Mouse (Mus musculus) retina, adult 2 months (tissue): ENCODE results near the gene Olfr1457.

Source experiments
- DNase-seq: peaks from one replicate; pipeline ENCODE4 v3.0.0-alpha.2; 2012; ENCODE audit warnings: low read depth, low spot score

Olfr1457 gene

GRCm38 (mm10) chr19:13097791-13098190, at the start of gene Olfr1457:
Olfr1457 (minus strand) TSS chr19:13097891.
- DNase-seq = no peak

GRCm38 (mm10) chr19:13106675-13107074, 9.0 kb upstream of the Olfr1457 start, which contains the start of gene Olfr1458:
Olfr1458 (minus strand) TSS chr19:13106775.
- no peak for DNase-seq

GRCm38 (mm10) chr19:13093908-13094307, 3.8 kb downstream of the Olfr1457 start:
- no peak for DNase-seq

DNA sequence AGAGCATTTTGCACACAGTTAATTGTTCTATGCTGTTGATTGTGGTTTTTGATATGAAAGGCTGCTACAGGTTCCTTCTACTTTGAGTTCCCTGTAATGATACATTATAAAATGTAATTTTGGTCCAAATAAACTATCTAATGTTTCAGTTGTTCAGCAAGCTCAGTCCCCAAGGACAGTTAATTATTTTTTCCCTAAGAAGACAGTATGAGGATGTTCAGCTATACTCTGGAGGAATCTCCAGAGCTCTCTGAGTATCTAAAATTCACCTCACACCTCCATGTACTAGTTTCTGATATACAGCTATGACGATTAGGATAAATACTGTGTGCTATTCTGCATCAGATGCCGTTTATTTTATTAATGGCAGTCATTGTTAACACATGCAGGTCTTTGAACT, 37.4 kb downstream of the Olfr1457 start, which contains the start of gene Olfr1454:
Gene Olfr1454 (plus strand): TSS at position 301 of the 400 bp plus-strand sequence.
- no peak for DNase-seq
